Mouse (Mus musculus) cerebellum, adult (tissue): ENCODE results near the gene 1700013G24Rik.
A peak's percentile ranks its signal among the peaks of the same experiment; 100 is the strongest.
"Not testable (repeated sequence)": the region's sequence is repeated elsewhere in the genome, so short reads cannot be mapped to it uniquely, and the experiment has no call there.

Experiments
- ATAC-seq: cut with Nextera tagmentation; 2 replicates; pipeline ENCODE4 v1.9.2; 2017; ENCODE audit warnings: mild to moderate bottlenecking, moderate library complexity, mixed read lengths; ENCODE audit not compliant: insufficient number of reproducible peaks, low FRiP score, low TSS enrichment

1700013G24Rik gene

GRCm38 (mm10) chr4:137453234-137453767, at the start of gene 1700013G24Rik:
TSS of gene 1700013G24Rik (plus strand) at chr4:137453284.
- no peak for ATAC-seq

GRCm38 (mm10) chr4:137405571-137405970, 47.5 kb upstream of the 1700013G24Rik start:
- no peak for ATAC-seq

GRCm38 (mm10) chr4:137409691-137410090, 43.4 kb upstream of the 1700013G24Rik start, which contains the start of gene Cela3a:
TSS of gene Cela3a (minus strand) at chr4:137409791.
- ATAC-seq, result no peak

DNA sequence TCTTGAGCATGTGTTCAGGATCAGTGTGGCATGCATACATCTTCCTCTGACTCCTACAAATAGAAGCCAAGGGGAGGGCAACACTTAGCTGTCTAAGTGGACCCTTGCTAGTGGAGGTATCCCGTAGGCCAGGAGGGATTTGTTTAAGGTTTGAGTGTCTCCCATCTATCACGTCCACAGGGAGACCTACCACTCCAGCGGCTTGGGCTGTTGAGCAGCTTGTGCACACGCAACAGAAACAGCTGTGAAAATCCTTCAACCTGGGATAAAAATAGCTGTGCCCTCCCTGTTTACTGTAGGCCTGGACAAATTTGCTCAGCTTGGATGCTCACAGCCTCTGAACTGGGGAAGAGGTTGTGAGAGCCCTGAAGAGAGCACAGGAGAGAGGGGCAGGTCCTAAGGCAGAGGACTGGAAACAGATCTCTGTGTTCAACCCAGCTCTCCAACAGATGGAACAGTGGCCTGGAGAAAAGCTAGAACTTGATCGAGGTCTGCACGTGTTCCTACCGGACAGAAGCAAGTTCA, 40.8 kb upstream of the 1700013G24Rik start:
- ATAC-seq, result not testable (repeated sequence)

DNA sequence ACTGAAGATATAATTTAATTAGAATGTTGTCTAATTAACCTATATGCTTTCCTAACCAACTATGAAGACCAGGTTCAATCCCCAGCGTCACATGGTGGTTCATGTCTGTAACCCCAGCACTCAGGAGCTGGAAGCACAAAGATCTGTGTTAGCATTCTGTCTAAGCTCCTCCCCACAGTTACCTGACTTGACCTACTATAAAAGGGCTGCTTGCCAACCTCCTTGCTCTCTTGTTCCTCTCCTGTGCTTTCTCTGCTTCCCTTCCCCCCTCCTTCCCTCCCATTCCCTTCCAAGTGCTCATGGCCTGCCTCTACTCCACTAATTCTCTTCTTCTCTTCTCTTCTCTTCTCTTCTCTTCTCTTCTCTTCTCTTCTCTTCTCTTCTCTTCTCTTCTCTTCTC, 38.1 kb upstream of the 1700013G24Rik start:
- ATAC-seq, result no peak

DNA sequence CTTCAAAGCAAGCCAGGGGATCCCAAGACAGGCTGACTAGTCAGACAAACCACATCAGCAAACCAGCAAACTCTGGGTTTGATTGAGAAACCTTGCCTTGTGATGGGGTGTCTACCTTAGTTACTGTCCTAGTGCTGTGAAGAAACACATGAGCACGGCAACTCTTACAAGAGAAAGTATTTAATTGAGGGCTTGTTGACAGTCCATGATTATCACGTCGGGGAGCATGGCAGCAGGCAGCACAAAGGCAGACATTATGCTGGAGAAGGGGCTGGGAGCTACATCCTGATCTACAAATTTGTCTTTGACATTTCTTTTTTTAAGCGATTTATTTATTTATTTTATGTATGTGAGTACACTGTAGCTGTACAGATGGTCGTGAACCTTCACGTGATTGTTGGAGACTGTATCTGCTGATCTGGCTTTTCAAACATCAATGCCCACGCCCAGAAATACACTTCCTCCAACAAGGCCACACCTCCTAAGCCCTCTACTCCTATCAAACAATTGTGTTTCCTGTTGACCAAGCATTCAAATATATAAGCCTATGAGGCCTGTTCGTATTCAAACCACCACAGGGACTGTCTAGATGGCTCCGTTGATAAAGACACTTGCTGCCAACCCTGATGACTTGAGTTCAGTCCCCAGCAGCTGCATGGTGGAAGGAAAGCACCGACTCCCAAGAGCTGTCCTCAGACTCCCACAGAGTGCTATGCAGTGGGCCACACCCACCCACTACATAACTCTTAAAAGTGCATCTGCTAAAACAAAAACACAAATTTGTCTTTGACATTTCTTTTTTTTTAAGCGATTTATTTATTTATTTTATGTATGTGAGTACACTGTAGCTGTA, 35.1 kb upstream of the 1700013G24Rik start:
- ATAC-seq, result no peak

- no peak for ATAC-seq
Observed at GRCm38 (mm10) chr4:137430502-137430901, 22.6 kb upstream of the 1700013G24Rik start, which contains the start of gene Cela3b. TSS of gene Cela3b (minus strand) at chr4:137430540.

GRCm38 (mm10) chr4:137432700-137433550, 20.2 kb upstream of the 1700013G24Rik start:
- not testable (repeated sequence) for ATAC-seq

GRCm38 (mm10) chr4:137436979-137437669, 16.0 kb upstream of the 1700013G24Rik start:
- no peak for ATAC-seq

GRCm38 (mm10) chr4:137438842-137439241, 14.2 kb upstream of the 1700013G24Rik start:
- no peak for ATAC-seq

GRCm38 (mm10) chr4:137441332-137441731, 11.8 kb upstream of the 1700013G24Rik start:
- ATAC-seq, result no peak

DNA sequence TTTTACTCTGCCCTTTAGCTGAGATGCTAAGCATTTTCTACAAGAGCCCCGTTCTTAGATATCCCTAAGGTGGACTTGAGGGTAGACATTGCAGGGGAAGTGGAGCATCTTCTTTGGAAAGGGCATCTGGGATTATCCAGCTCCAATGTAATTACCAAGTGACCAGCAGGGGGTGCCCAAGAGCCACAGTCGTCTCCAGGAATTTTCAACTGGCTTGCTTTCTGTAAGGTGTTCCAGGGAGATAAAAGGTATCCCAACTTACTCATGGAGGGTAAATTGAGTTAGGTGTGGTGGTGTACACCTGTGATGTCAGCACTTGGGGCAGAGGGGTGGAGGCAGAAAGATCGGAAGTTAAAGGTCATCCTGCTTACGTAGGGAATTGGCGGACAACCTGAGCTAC, 9.5 kb upstream of the 1700013G24Rik start:
- ATAC-seq, result peak; percentile 40; the same call in 1 of the 2 replicates

- no peak for ATAC-seq
Observed at GRCm38 (mm10) chr4:137445881-137446280, 7.2 kb upstream of the 1700013G24Rik start.

GRCm38 (mm10) chr4:137447363-137448196, 5.5 kb upstream of the 1700013G24Rik start:
- no peak for ATAC-seq

DNA sequence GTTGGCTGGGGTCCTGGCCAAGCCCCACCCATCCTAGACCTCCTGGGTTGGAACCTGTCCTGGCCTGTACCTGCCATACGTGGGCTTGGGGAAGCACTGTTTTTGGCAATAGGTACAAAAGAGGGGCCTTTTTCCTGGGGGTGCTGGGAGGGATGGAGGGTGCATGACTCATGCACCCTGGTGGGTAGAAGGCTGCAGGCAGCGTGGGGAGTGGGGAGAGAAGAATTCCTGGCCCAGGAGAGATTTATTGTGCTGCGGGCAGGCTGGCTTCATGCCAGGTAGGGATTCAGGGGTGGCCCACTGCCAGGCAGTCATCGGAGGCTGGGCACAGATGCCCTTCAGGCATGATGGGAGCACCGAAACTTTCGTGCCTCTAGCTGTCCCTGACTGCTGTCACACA, 4.9 kb upstream of the 1700013G24Rik start:
- no peak for ATAC-seq

DNA sequence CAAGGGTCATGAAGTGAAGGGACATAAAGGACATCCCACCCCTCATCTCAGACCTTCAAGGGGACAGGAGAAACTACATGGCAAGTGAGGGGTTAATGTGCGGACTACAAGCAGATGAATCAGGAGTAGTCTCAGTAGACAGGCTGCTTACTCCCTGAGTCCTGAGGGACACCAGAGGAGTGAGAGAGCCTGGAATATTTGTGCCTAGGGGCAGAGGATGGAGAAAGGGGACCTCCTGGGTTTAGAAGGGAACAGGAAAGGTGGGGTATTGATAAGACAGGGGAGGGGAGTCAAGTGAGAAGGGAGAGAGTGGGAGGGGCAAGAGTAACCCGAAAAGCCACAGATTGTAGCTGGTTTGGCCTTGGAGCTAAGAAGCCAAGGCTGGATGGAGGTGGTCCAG, 4.4 kb upstream of the 1700013G24Rik start:
- no peak for ATAC-seq

- no peak for ATAC-seq
Observed at GRCm38 (mm10) chr4:137449132-137449531, 4.0 kb upstream of the 1700013G24Rik start.

- ATAC-seq, result no peak
Observed at GRCm38 (mm10) chr4:137449715-137450114, 3.4 kb upstream of the 1700013G24Rik start.

DNA sequence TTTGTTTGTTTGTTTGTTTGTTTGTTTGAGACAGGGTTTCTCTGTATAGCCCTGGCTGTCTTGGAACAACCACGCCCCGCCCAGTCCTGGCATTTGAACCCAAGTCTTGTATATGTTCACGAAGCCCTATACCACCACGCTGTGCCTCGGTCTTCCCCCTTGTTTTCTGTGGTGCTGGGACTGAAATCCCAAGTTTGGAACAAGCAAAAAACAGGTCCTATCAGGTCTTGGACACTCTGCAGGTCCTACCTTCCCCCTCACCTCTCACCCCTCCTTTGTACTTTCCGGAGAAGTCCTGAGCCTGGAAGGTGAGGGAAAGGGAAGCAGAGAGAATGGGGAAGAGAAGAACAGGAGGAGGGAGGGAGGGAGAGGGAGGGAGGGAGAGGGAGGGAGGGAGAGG, 894 bp upstream of the 1700013G24Rik start:
- no peak for ATAC-seq
